Mouse (Mus musculus) ES-Bruce4 (cell line): ENCODE results near the gene Dhx37. TPM values are rescaled to one million over a fixed set of nuclear protein-coding genes. Genes with fewer than 3 reads are reported as not detected.

ENCODE experiments used
- H3K27ac ChIP-seq: 2 replicates; pipeline ENCODE4 v1.5.1; 2012; ENCODE audit warnings: low read length, inconsistent platforms; ENCODE audit not compliant: insufficient read depth
- H3K27me3 ChIP-seq: 2 replicates; pipeline ENCODE4 v1.6.1; 2012; ENCODE audit warnings: mild to moderate bottlenecking, low read length, inconsistent platforms; ENCODE audit not compliant: control insufficient read depth, poor library complexity, insufficient read depth, severe bottlenecking
- H3K36me3 ChIP-seq: 2 replicates; pipeline ENCODE4 v1.6.1; 2012; ENCODE audit warnings: inconsistent platforms, mild to moderate bottlenecking, low read length, moderate library complexity; ENCODE audit not compliant: control insufficient read depth, poor library complexity, insufficient read depth, severe bottlenecking
- H3K4me1 ChIP-seq: one replicate; pipeline ENCODE4 v1.8.1; 2011; ENCODE audit warnings: low read length; ENCODE audit not compliant: control insufficient read depth, insufficient read depth
- H3K4me3 ChIP-seq: 2 replicates; pipeline ENCODE4 v1.5.1; 2011; ENCODE audit warnings: low read depth, mild to moderate bottlenecking, low read length
- H3K9ac ChIP-seq: 2 replicates; pipeline ENCODE4 v1.6.1; 2012; ENCODE audit warnings: low read depth, mild to moderate bottlenecking, inconsistent platforms; ENCODE audit not compliant: poor library complexity, severe bottlenecking
- H3K9me3 ChIP-seq: replicated peaks from 2 replicates; pipeline ENCODE4 v1.6.1; 2012; ENCODE audit warnings: mild to moderate bottlenecking, low read length, inconsistent platforms; ENCODE audit not compliant: control insufficient read depth, poor library complexity, insufficient read depth, severe bottlenecking
- CTCF ChIP-seq: IDR thresholded peaks from one replicate; pipeline ENCODE4 v1.8.1; 2011; ENCODE audit warnings: low read depth, low read length
- EP300 ChIP-seq: IDR thresholded peaks from 2 replicates; pipeline ENCODE4 v1.6.1; 2011; ENCODE audit warnings: low read depth, low read length; ENCODE audit not compliant: insufficient read depth
- POLR2A ChIP-seq: IDR thresholded peaks from one replicate; pipeline ENCODE4 v1.8.1; 2011; ENCODE audit warnings: low read length; ENCODE audit not compliant: insufficient read depth
- polyA plus RNA-seq: library from polyadenylated mRNA; stranded (reverse); fragments of >200 nt; gene quantifications from 2 replicates; pipeline ENCODE4 v1.2.4, GENCODE M21; 2011; ENCODE audit warnings: low read depth; ENCODE audit not compliant: missing spikeins, insufficient read depth, insufficient read length

Dhx37 gene
- 35.2 and 42.3 TPM in 2 replicates for polyA plus RNA-seq

DNA sequence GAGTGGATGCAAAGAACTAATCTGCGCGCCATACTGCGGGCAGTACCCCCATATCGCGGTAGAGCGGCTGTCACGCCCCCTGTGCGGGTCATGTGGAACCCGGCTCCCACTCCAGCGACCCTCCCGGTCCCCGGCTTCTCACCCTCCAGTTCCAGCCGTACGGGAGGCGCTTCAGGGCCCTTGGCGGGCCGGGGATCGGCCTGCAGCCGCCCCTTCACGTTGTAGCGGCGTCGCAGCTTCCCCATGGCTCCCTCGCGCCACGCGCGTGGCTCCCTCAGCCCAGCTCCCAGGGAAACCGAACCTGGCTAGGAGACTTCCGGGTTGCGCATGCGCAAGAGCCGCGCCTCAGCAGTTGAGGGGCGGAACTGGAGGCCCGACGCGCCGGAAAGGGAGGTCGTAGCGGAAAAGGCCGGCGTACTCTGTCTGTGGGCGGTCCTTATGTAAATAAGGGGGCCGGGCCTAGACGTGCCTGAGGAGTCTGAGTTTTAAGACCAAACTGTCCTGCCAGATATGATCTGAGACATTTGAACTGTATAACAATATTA, at the start of gene Dhx37:
Dhx37 (minus strand) TSS at position 329 of the 545 bp plus-strand sequence.
- H3K4me3 ChIP-seq = peak within 1 kb of the TSS; percentile 94
- TF ChIP-seq EP300 (no peak), CTCF (no peak), POLR2A (peak; percentile 41)
- peaks cover 2% of the 10 kb centered on the region for H3K4me1 ChIP-seq
- H3K27ac ChIP-seq = peak within 1 kb of the TSS; percentile 73
- H3K9ac ChIP-seq = peak within 1 kb of the TSS; percentile 94
- H3K36me3 ChIP-seq = peaks cover 16% of the 10 kb centered on the region
- no peaks in the 10 kb centered on the region for H3K9me3 ChIP-seq
- no peaks in the 10 kb centered on the region for H3K27me3 ChIP-seq

DNA sequence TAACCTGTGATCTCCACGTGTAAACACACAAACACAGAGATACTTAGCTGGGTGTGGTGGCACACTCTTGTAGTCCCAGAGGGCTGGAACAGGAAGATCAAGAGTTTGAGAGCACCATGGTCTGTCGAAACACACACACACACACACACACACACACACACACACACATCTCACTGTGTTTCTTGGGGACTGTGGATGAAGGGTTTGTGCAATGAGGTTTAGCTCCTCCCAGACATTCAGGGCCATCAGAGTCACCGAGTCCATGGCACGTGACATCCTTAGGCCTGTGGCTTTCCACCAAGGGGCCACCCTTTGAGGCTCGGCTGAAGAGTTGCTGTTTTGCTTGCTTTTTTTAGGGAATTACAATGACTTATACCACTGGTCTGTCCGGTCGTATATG, 48.6 kb upstream of the Dhx37 start:
- Histone ChIP-seq H3K27ac (no peak overlapping the region), H3K9ac (no peak overlapping the region), H3K9me3 (no peaks in the 10 kb centered on the region), H3K4me3 (no peak overlapping the region), H3K4me1 (no peaks in the 10 kb centered on the region), H3K27me3 (no peaks in the 10 kb centered on the region), H3K36me3 (no peaks in the 10 kb centered on the region)
- no peak for TF ChIP-seq EP300
- TF ChIP-seq CTCF = no peak
- no peak for TF ChIP-seq POLR2A

DNA sequence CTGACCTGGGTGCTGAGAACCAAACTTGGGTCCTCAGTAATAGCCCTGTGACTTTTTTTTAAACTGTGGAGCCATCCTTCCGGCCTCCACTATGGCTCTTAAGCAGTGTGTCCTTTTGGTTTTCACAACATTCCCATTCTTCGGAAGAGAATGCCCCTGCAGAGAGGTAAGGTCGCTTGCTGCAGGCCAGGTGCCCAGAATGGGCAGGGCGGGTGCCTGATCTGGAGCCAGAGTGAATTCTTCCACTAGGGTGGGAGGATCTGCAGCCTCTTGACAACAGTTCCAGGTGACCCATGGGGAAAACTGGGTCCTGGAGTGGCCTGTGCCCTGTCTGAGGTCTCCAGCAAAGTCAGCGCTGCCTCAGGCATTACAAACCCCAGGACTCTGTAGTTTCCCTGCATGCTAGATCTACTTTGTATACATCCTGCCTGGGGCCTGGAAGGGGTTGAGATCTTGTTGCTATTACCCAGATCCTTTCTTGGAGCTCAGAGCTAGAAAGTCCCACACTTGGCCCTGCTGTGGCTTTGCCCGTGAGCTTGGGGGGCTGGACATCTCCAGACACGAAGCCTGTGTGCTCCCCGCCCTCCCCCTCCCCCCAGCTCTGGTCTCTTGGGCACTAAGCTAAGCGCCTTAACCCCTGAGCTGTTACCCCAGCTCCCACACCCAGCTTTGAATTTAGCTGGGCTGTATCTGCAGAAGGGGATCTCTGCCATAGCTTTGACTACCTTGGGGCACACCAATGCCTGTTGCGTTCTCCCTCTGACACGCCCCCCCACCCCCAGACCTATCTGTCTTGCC, 46.7 kb upstream of the Dhx37 start:
- Histone ChIP-seq H3K4me1 (no peaks in the 10 kb centered on the region), H3K9ac (no peak overlapping the region), H3K27me3 (no peaks in the 10 kb centered on the region), H3K27ac (no peak overlapping the region), H3K4me3 (no peak overlapping the region), H3K36me3 (no peaks in the 10 kb centered on the region), H3K9me3 (no peaks in the 10 kb centered on the region)
- TF ChIP-seq POLR2A (no peak), CTCF (no peak), EP300 (no peak)

DNA sequence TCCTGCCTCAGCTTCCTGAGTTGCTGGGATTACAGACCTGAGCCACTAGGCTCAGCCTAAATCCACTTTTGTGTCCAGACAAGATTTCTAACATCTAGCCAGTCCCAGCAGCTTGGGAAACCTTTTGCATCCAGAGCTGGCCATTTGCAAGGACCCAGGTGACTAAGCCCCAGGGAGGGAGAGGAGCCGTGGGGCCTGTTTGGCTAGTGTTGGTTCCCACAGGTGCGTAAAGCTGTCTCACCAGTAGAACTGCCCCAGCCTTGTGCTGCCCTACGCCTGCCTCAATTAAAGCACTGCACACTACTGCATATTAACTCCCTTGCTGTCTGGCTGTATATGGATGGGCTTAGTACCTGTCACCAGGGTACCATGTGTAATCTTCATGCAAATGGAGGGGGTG, 45.5 kb upstream of the Dhx37 start:
- Histone ChIP-seq H3K27me3 (no peaks in the 10 kb centered on the region), H3K4me1 (no peaks in the 10 kb centered on the region), H3K9ac (no peak overlapping the region), H3K4me3 (no peak overlapping the region), H3K27ac (no peak overlapping the region), H3K36me3 (no peaks in the 10 kb centered on the region), H3K9me3 (no peaks in the 10 kb centered on the region)
- no peak for TF ChIP-seq CTCF

- TF ChIP-seq POLR2A (no peak), EP300 (no peak), CTCF (no peak)
These were observed 44.1 kb upstream of the Dhx37 start for GRCm38 (mm10) chr5:125478037-125478436.

DNA sequence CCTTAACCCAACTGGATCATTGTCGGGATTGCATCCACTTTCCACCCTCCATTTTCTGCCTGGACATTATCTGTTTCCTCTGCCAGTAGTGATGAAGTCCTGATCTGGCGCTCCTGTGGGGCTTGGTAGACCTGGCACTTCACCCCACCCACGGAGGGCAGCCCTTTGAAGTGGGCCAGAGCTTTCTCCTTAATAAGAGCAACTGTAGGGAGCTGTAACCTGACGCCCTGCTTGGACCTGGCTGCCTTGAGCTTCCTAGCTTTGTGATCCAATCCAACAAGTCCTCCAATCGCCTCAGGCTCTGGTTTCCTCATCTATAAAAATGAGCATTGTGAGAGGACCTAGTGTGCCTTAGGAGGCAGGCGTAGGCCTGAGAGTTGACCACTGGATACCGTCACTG, 43.6 kb upstream of the Dhx37 start:
- Histone ChIP-seq H3K4me3 (no peak overlapping the region), H3K9me3 (no peaks in the 10 kb centered on the region), H3K27me3 (no peaks in the 10 kb centered on the region), H3K36me3 (no peaks in the 10 kb centered on the region), H3K9ac (no peak overlapping the region), H3K27ac (no peak overlapping the region), H3K4me1 (no peaks in the 10 kb centered on the region)
- TF ChIP-seq POLR2A (no peak), CTCF (no peak), EP300 (no peak)

More at GRCm38 (mm10) chr5:125478037-125478436, 44.1 kb upstream of the Dhx37 start:
- Histone ChIP-seq H3K4me1 (no peaks in the 10 kb centered on the region), H3K36me3 (no peaks in the 10 kb centered on the region), H3K4me3 (no peak overlapping the region), H3K9me3 (no peaks in the 10 kb centered on the region), H3K27ac (no peak overlapping the region), H3K27me3 (no peaks in the 10 kb centered on the region), H3K9ac (no peak overlapping the region)
